Mouse (Mus musculus): ENCODE measurements around the gene Prss22. TPM values are rescaled to one million over a fixed set of nuclear protein-coding genes. Genes with fewer than 3 reads are reported as not detected.

The Prss22 gene
- total RNA-seq, 1 experiment: 0.85 TPM

DNA sequence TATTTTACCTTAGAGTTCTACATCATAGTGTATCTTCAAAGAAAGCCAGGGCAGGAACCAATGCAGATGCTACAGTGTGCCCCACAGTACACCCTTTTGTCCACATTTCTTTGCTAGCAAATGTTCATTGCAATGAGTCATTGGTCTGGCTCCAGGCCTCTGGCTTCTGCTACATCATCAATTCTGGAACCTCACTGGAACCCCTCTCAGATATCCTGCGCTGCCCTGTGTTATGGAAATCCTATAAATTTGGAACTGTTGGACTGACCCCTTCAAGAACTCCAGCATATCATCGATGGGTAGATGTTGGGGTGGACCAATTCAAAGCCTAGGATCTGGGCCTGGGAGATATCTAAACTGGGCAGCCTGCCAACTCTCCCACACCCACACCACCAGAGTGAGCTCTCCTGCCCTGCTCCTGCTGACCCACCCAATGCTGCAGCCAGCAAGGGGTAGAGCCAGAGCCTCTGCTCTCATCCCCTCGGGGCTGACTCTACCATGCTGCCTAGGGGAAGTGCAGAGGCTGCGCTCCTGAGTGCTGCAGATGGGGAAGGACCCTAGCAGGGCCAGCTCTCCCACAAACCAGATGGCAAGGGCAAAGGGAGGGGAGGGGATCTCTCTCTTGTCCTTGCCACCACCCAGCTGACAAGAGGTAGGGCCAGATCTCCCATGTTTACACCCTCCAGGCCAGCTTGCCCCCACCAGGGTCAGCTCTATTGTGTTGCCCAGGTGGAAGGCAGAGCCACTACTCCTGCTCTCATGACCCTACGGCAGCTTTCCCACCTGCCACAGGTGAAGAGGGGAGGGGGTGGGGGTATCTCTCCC is 23.7 kb upstream of the Prss22 start:
- H3K4me3 ChIP-seq (ENCODE audit: insufficient read depth in 1 of 2, low read depth in 1 of 2, low read length in 2 of 2, poor library complexity in 1 of 2, severe bottlenecking in 1 of 2): peak overlapping the region; percentile 39 to 65
- H3K9ac ChIP-seq (ENCODE audit: insufficient read depth, low read depth, low read length, poor library complexity, severe bottlenecking): peak overlapping the region; percentile 46

DNA sequence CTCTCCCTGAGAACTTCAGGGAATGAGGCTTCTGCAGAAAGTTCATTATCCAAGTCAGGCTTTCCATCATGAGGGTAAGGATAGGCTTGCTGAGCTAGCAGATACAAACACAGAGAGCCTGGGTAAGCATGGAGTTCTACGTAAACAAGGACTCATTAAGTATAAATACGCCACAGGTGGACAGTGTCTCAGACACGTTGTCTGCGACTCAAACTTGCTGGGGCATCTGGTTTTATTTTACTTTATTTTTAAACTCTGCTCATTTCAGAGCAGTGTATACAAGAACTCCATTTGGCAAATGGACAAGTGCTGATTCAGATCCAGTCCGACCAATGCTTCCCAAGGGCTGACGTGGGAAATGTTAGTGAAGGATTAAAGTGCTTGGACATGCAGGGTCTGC is 22.8 kb upstream of the Prss22 start:
- TF ChIP-seq ZNF384 (IDR thresholded peaks at IDR 0.05; ENCODE audit: low read depth, low read length): no peak
- TF ChIP-seq MAFK (IDR thresholded peaks at IDR 0.05; ENCODE audit: insufficient read depth, low read depth, low read length): no peak
- TF ChIP-seq HCFC1 (IDR thresholded peaks at IDR 0.05; ENCODE audit: borderline replicate concordance, insufficient read depth, low read length): no peak
- no peak for TF ChIP-seq CHD2 (IDR thresholded peaks at IDR 0.05; ENCODE audit: low read depth, low read length)
- TF ChIP-seq ZC3H11A (IDR thresholded peaks at IDR 0.05; ENCODE audit: borderline replicate concordance, low read depth, low read length): no peak
- H3K9ac ChIP-seq (ENCODE audit: insufficient read depth, low read depth, low read length, poor library complexity, severe bottlenecking): no peak overlapping the region
- no peak overlapping the region for H3K4me3 ChIP-seq (ENCODE audit: insufficient read depth in 1 of 2, low read depth in 1 of 2, low read length in 2 of 2, poor library complexity in 1 of 2, severe bottlenecking in 1 of 2)
- DNase-seq (ENCODE audit: low read depth, low spot score): no peak
- no peaks in the 10 kb centered on the region; the same call in 1 of the 2 replicates for H3K36me3 ChIP-seq (ENCODE audit: control insufficient read depth, insufficient read depth, low read length, poor library complexity, severe bottlenecking)
- in situ Hi-C loops (cut with MboI; ENCODE audit: low sequenced_read_pairs in 2 of 2, unreplicated experiment in 2 of 2): no loop called here
- H3K9me3 ChIP-seq (ENCODE audit: control insufficient read depth, insufficient read depth, low read depth, low read length): no peaks in the 10 kb centered on the region
- H3K27ac ChIP-seq (ENCODE audit: insufficient read depth, low read depth, low read length, poor library complexity, severe bottlenecking): no peak overlapping the region
- H3K4me1 ChIP-seq (ENCODE audit: control insufficient read depth in 2 of 2, insufficient read depth in 2 of 2, low read length in 2 of 2, poor library complexity in 1 of 2): peaks cover 9 to 18% of the 10 kb centered on the region in 2 experiments; a peak in 3 of 4 replicates

More for the DNA sequence above, 23.7 kb upstream of the Prss22 start:
- no peak for DNase-seq (ENCODE audit: low read depth, low spot score)
- peaks cover 9 to 18% of the 10 kb centered on the region in 2 experiments; a peak in 3 of 4 replicates for H3K4me1 ChIP-seq (ENCODE audit: control insufficient read depth in 2 of 2, insufficient read depth in 2 of 2, low read length in 2 of 2, poor library complexity in 1 of 2)
- in situ Hi-C loops (cut with MboI; ENCODE audit: low sequenced_read_pairs in 2 of 2, unreplicated experiment in 2 of 2): no loop called here
- H3K9me3 ChIP-seq (ENCODE audit: control insufficient read depth, insufficient read depth, low read depth, low read length): no peaks in the 10 kb centered on the region
- TF ChIP-seq ZNF384 (IDR thresholded peaks at IDR 0.05; ENCODE audit: low read depth, low read length): no peak
- TF ChIP-seq CHD2 (IDR thresholded peaks at IDR 0.05; ENCODE audit: low read depth, low read length): no peak
- TF ChIP-seq HCFC1 (IDR thresholded peaks at IDR 0.05; ENCODE audit: borderline replicate concordance, insufficient read depth, low read length): no peak
- no peak for TF ChIP-seq ZC3H11A (IDR thresholded peaks at IDR 0.05; ENCODE audit: borderline replicate concordance, low read depth, low read length)
- TF ChIP-seq MAFK (IDR thresholded peaks at IDR 0.05; ENCODE audit: insufficient read depth, low read depth, low read length): no peak
- peak overlapping the region; percentile 50; the same call in 1 of the 2 replicates for H3K27ac ChIP-seq (ENCODE audit: insufficient read depth, low read depth, low read length, poor library complexity, severe bottlenecking)
- no peaks in the 10 kb centered on the region; the same call in 1 of the 2 replicates for H3K36me3 ChIP-seq (ENCODE audit: control insufficient read depth, insufficient read depth, low read length, poor library complexity, severe bottlenecking)

DNA sequence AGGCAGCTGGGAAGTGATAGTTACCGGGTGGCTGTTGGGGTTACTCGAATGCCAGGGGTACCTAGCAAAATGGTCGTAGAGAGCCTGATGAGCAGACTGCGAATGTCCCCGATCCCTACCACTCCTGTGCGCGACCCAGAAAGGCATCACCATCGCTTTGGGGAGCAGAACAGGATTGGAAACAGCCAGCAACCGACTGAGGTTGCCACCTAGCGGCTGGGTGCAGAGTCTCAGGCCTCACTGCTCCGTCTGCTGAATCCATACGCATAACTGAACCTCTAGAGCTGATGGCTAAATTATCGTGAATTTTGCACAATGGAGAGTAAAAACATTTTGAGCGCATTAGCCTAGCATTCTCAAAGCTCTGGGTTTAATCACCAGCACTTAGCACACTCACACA is 17.8 kb upstream of the Prss22 start:
- in situ Hi-C loops (cut with MboI; ENCODE audit: low sequenced_read_pairs in 2 of 2, unreplicated experiment in 2 of 2): no loop called here
- Histone ChIP-seq H3K27ac (ENCODE audit: insufficient read depth, low read depth, low read length, poor library complexity, severe bottlenecking) (no peak overlapping the region), H3K9me3 (ENCODE audit: control insufficient read depth, insufficient read depth, low read depth, low read length) (no peaks in the 10 kb centered on the region), H3K4me1 (ENCODE audit: control insufficient read depth in 2 of 2, insufficient read depth in 2 of 2, low read length in 2 of 2, poor library complexity in 1 of 2) (peaks cover 0 to 5% of the 10 kb centered on the region in 2 experiments; a peak in 1 of 4 replicates), H3K4me3 (ENCODE audit: insufficient read depth in 1 of 2, low read depth in 1 of 2, low read length in 2 of 2, poor library complexity in 1 of 2, severe bottlenecking in 1 of 2) (peak overlapping the region; percentile 51 to 55), H3K36me3 (ENCODE audit: control insufficient read depth, insufficient read depth, low read length, poor library complexity, severe bottlenecking) (no peaks in the 10 kb centered on the region; the same call in 1 of the 2 replicates), H3K9ac (ENCODE audit: insufficient read depth, low read depth, low read length, poor library complexity, severe bottlenecking) (peak overlapping the region; percentile 63)
- TF ChIP-seq MAFK (IDR thresholded peaks at IDR 0.05; ENCODE audit: insufficient read depth, low read depth, low read length) (no peak), ZC3H11A (IDR thresholded peaks at IDR 0.05; ENCODE audit: borderline replicate concordance, low read depth, low read length) (no peak), CHD2 (IDR thresholded peaks at IDR 0.05; ENCODE audit: low read depth, low read length) (no peak), ZNF384 (IDR thresholded peaks at IDR 0.05; ENCODE audit: low read depth, low read length) (no peak), HCFC1 (IDR thresholded peaks at IDR 0.05; ENCODE audit: borderline replicate concordance, insufficient read depth, low read length) (no peak)
- DNase-seq (ENCODE audit: low read depth, low spot score): peak; percentile 72

DNA sequence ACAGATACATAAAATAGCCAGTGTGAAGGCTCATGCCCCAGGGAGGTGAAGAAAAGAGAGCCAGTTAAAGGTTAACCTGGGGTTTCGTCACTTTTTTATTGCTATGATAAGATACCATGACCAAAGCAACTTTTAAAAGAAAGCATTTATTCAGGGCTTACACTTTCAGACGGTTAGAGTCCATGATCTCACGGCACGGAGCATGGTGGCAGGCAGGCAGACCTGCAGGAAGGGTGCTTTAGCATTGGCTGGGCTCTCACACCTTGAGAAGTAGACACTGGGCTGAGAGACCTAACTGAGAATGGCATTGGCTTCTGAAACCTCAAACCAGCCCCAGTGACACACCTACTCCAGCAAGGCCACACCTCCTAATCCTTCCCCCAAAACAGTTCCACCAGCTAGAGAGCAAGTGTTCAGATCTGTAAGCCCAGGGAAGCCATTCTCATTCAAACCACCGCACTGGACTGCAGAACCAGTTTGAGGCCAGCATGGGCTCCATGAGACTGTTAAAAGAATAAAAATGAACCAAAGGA is 16.6 kb upstream of the Prss22 start:
- H3K4me1 ChIP-seq (ENCODE audit: control insufficient read depth in 2 of 2, insufficient read depth in 2 of 2, low read length in 2 of 2, poor library complexity in 1 of 2): peaks cover 0 to 5% of the 10 kb centered on the region in 2 experiments; a peak in 1 of 4 replicates
- H3K36me3 ChIP-seq (ENCODE audit: control insufficient read depth, insufficient read depth, low read length, poor library complexity, severe bottlenecking): no peaks in the 10 kb centered on the region
- H3K9me3 ChIP-seq (ENCODE audit: control insufficient read depth, insufficient read depth, low read depth, low read length): no peaks in the 10 kb centered on the region
- H3K27ac ChIP-seq (ENCODE audit: insufficient read depth, low read depth, low read length, poor library complexity, severe bottlenecking): no peak overlapping the region
- in situ Hi-C loops (cut with MboI; ENCODE audit: low sequenced_read_pairs in 2 of 2, unreplicated experiment in 2 of 2): no loop called here
- peak overlapping the region in 1 of 2 experiments; percentile 3; a peak in 1 of 4 replicates for H3K4me3 ChIP-seq (ENCODE audit: insufficient read depth in 1 of 2, low read depth in 1 of 2, low read length in 2 of 2, poor library complexity in 1 of 2, severe bottlenecking in 1 of 2)
- no peak overlapping the region for H3K9ac ChIP-seq (ENCODE audit: insufficient read depth, low read depth, low read length, poor library complexity, severe bottlenecking)
- TF ChIP-seq MAFK (IDR thresholded peaks at IDR 0.05; ENCODE audit: insufficient read depth, low read depth, low read length): no peak
- TF ChIP-seq CHD2 (IDR thresholded peaks at IDR 0.05; ENCODE audit: low read depth, low read length): no peak
- no peak for TF ChIP-seq ZNF384 (IDR thresholded peaks at IDR 0.05; ENCODE audit: low read depth, low read length)
- TF ChIP-seq ZC3H11A (IDR thresholded peaks at IDR 0.05; ENCODE audit: borderline replicate concordance, low read depth, low read length): no peak
- TF ChIP-seq HCFC1 (IDR thresholded peaks at IDR 0.05; ENCODE audit: borderline replicate concordance, insufficient read depth, low read length): no peak
- no peak for DNase-seq (ENCODE audit: low read depth, low spot score)
